Mouse (Mus musculus) testis, adult 10 weeks (tissue): Measurements from ENCODE around the gene Slc39a5. TPM values are rescaled to one million over a fixed set of nuclear protein-coding genes. Genes with fewer than 3 reads are reported as not detected.

Experiments
- polyA plus RNA-seq: library from polyadenylated mRNA; stranded (reverse); fragments of 350-450 nt; fragmentation: Illumina TruSeq; extraction: RNeasy Lipid Tissue Mini Kit (QIAGEN cat#74804); gene quantifications from one replicate; pipeline ENCODE4 v1.2.3, GENCODE M21; 2014; ENCODE audit warnings: low read depth, low replicate concordance

Slc39a5 gene
- not detected for polyA plus RNA-seq

GRCm38 (mm10) chr10:128401056-128401455 is at the start of gene Slc39a5:
TSS of gene Slc39a5 (minus strand) at chr10:128401229.

GRCm38 (mm10) chr10:128411211-128412054 is 10.4 kb upstream of the Slc39a5 start, which contains the start of the genes Nabp2 and Rnf41:
TSS of gene Nabp2 (minus strand) at chr10:128411492.
TSS of gene Rnf41 (plus strand) at chr10:128411657.

GRCm38 (mm10) chr10:128376455-128377211 is 24.4 kb downstream of the Slc39a5 start, which contains the start of gene Ankrd52:
TSS of gene Ankrd52 (plus strand) at chr10:128377115.

GRCm38 (mm10) chr10:128368402-128369217 is 32.4 kb downstream of the Slc39a5 start, which contains the start of gene Coq10a:
TSS of gene Coq10a (minus strand) at chr10:128368997.

Other genes with a start within 250 kb of the Slc39a5 start
- 5.9 TPM for gene Rbms2, start 220.9 kb downstream of the Slc39a5 start, polyA plus RNA-seq
- gene Gls2, start 206.8 kb downstream of the Slc39a5 start, polyA plus RNA-seq = 0.53 TPM
- 3.3 TPM for gene Spryd4, start 189.4 kb downstream of the Slc39a5 start, polyA plus RNA-seq
- not detected for gene Mip, start 175.4 kb downstream of the Slc39a5 start, polyA plus RNA-seq
- 2.2 TPM for gene Timeless, start 169.2 kb downstream of the Slc39a5 start, polyA plus RNA-seq
- gene Apon, start 147.1 kb downstream of the Slc39a5 start, polyA plus RNA-seq = not detected
- 0.34 TPM for gene Apof, start 132.6 kb downstream of the Slc39a5 start, polyA plus RNA-seq
- gene Stat2, start 130.7 kb downstream of the Slc39a5 start, polyA plus RNA-seq = 1.8 TPM
- gene Il23a, start 102.5 kb downstream of the Slc39a5 start, polyA plus RNA-seq = 0.36 TPM
- 10.8 TPM for gene Pan2, start 97.9 kb downstream of the Slc39a5 start, polyA plus RNA-seq
- 7.6 TPM for gene Cnpy2, start 78.8 kb downstream of the Slc39a5 start, polyA plus RNA-seq
- 25.2 TPM for gene Cs, start 63.5 kb downstream of the Slc39a5 start, polyA plus RNA-seq
- 4.6 TPM for gene Coq10a, start 32.2 kb downstream of the Slc39a5 start, polyA plus RNA-seq
- gene Ankrd52, start 24.1 kb downstream of the Slc39a5 start, polyA plus RNA-seq = 2.2 TPM
- 9.7 TPM for gene Nabp2, start 10.3 kb upstream of the Slc39a5 start, polyA plus RNA-seq
- 9.4 TPM for gene Rnf41, start 10.4 kb upstream of the Slc39a5 start, polyA plus RNA-seq
- 96.4 TPM for gene Smarcc2, start 58.0 kb upstream of the Slc39a5 start, polyA plus RNA-seq
- 20.5 TPM for gene Myl6, start 92.9 kb upstream of the Slc39a5 start, polyA plus RNA-seq
- gene Myl6b, start 97.5 kb upstream of the Slc39a5 start, polyA plus RNA-seq = 0.71 TPM
- 0.36 TPM for gene Esyt1, start 124.6 kb upstream of the Slc39a5 start, polyA plus RNA-seq
- gene Zc3h10, start 146.5 kb upstream of the Slc39a5 start, polyA plus RNA-seq = 3.2 TPM
- 21.9 TPM for gene Rpl41, start 148.1 kb upstream of the Slc39a5 start, polyA plus RNA-seq
- 83.5 TPM for gene Pa2g4, start 164.8 kb upstream of the Slc39a5 start, polyA plus RNA-seq
- 0.55 TPM for gene Erbb3, start 188.4 kb upstream of the Slc39a5 start, polyA plus RNA-seq
- gene Rps26, start 225.5 kb upstream of the Slc39a5 start, polyA plus RNA-seq = 5.4 TPM
- gene Ikzf4, start 244.8 kb upstream of the Slc39a5 start, polyA plus RNA-seq = 0.34 TPM